Mouse (Mus musculus) E14TG2a.4 (cell line): Measurements from ENCODE around the gene Mybl2.

Source experiments
- CTCF ChIP-seq: conservative IDR thresholded peaks from 2 replicates; pipeline ENCODE4 v1.5.1; 2014; ENCODE audit warnings: low read length
- NANOG ChIP-seq: IDR thresholded peaks from 2 replicates; pipeline ENCODE4 v1.6.1; 2014; ENCODE audit warnings: borderline replicate concordance, low read length, mixed read lengths

- TF ChIP-seq CTCF (no peak), NANOG (no peak)
Observed at GRCm38 (mm10) chr2:163066326-163066725, 11.8 kb downstream of the Mybl2 start.
